ENCODE assay signal across 10 mouse cellular contexts in genomic region chr4:138941401-138941800, GRCm38 (mm10). TPM values are rescaled to one million over a fixed set of nuclear protein-coding genes. Genes with fewer than 3 reads are reported as not detected.
DNase-seq lines count a peak whose midpoint lies in the region; ATAC-seq and TF ChIP-seq lines count a peak whose summit lies in the region.
"Had no signal": no experiment of that assay in that cellular context is flagged by ENCODE, and none has a peak within 500 bp of the region (broad histone marks: within the 10 kb centered on the region; RNA-seq: fewer than 3 reads in every experiment).

No protein-coding gene starts in this region.

- H3K27me3 ChIP-seq in kidney, adult 2 months (replicated peaks; ENCODE audit: control insufficient read depth, insufficient read depth, low read length): no peaks in the 10 kb centered on the region
- H3K27me3 ChIP-seq in kidney, embryonic 14.5 days (ENCODE audit: control insufficient read depth, insufficient read depth, low read length): no peaks in the 10 kb centered on the region
- H3K27me3 ChIP-seq in cerebellum, adult 2 months (ENCODE audit: control insufficient read depth, insufficient read depth, low read length): no peaks in the 10 kb centered on the region
- H3K27me3 ChIP-seq: midbrain, embryonic 12.5 days had no signal

- no peak for TF ChIP-seq CTCF in kidney, adult 2 months (conservative IDR thresholded peaks at IDR 0.05; ENCODE audit: insufficient read depth, insufficient read length, low read depth, low read length)
- no peak for TF ChIP-seq CTCF in cerebellum, adult 2 months (IDR thresholded peaks at IDR 0.05; ENCODE audit: borderline replicate concordance, insufficient read depth, low read depth, low read length)

- H3K4me2 ChIP-seq in kidney, embryonic 14.5 days (replicated peaks; ENCODE audit: low read depth, low read length): 0 out of 2 replicates have a peak overlapping the region, but pooled peaks have one; percentile 8
- H3K4me2 ChIP-seq: midbrain, embryonic 12.5 days had no signal

- no peaks in the 10 kb centered on the region for H3K9me3 ChIP-seq in kidney, embryonic 14.5 days (ENCODE audit: control insufficient read depth, low read length)
- H3K9me3 ChIP-seq: heart, embryonic 10.5 days; midbrain, embryonic 12.5 days had no signal

- DNase-seq in kidney, adult 2 months: peak; percentile 27
- no peak for DNase-seq in kidney, postnatal 36 days
- DNase-seq in lung, postnatal 25 days (ENCODE audit: low spot score): peak; percentile 54
- DNase-seq in thymus, postnatal 36 days: peak; percentile 26 to 48
- no peak for DNase-seq in right cerebral cortex, postnatal 25 days
- no peak for DNase-seq in cerebellum, adult 2 months

- H3K4me3 ChIP-seq in kidney, adult 2 months (ENCODE audit: insufficient read depth, low read depth, low read length): no peak overlapping the region
- no peak overlapping the region for H3K4me3 ChIP-seq in kidney, embryonic 14.5 days (ENCODE audit: low read length)
- no peak overlapping the region for H3K4me3 ChIP-seq in cerebellum, adult 2 months (replicated peaks; ENCODE audit: insufficient read depth, low read depth, low read length)
- H3K4me3 ChIP-seq: heart, embryonic 10.5 days; midbrain, embryonic 12.5 days had no signal

- peaks cover 5% of the 10 kb centered on the region; the same call in 1 of the 2 replicates for H3K4me1 ChIP-seq in kidney, adult 2 months (ENCODE audit: control insufficient read depth, insufficient read depth, low read length)
- peaks cover 17% of the 10 kb centered on the region for H3K4me1 ChIP-seq in kidney, embryonic 14.5 days (ENCODE audit: control insufficient read depth, insufficient read depth, low read length)
- no peaks in the 10 kb centered on the region for H3K4me1 ChIP-seq in cerebellum, adult 2 months (ENCODE audit: control insufficient read depth, insufficient read depth, low read length)

- no peak for ATAC-seq in kidney, embryonic 14.5 days (ENCODE audit: low FRiP score, low TSS enrichment)
- ATAC-seq: forebrain, embryonic 16.5 days had no signal

- no peaks in the 10 kb centered on the region for H3K36me3 ChIP-seq in kidney, adult 2 months (ENCODE audit: control insufficient read depth, insufficient read depth, low read length)
- no peaks in the 10 kb centered on the region for H3K36me3 ChIP-seq in kidney, embryonic 14.5 days (ENCODE audit: control insufficient read depth, insufficient read depth, low read length)
- H3K36me3 ChIP-seq: heart, embryonic 10.5 days; midbrain, embryonic 12.5 days had no signal

- H3K27ac ChIP-seq in kidney, adult 2 months (ENCODE audit: insufficient read depth, low read depth, low read length): peak overlapping the region; percentile 69; the same call in 1 of the 2 replicates
- peak overlapping the region; percentile 82 for H3K27ac ChIP-seq in kidney, embryonic 14.5 days (ENCODE audit: low read depth, low read length)
- no peak overlapping the region for H3K27ac ChIP-seq in cerebellum, adult 2 months (ENCODE audit: insufficient read depth, low read length)
- H3K27ac ChIP-seq: heart, embryonic 10.5 days; midbrain, embryonic 12.5 days had no signal

- 55% methylated on average over 7 of the region's 7 CpGs for WGBS in kidney, adult 2 months
- 15% methylated on average over 7 of the region's 7 CpGs for WGBS in kidney, embryonic 14.5 days
- WGBS in cerebellum, adult 2 months: 52% methylated on average over 7 of the region's 7 CpGs

- TF ChIP-seq POLR2A in kidney, adult 2 months (IDR thresholded peaks at IDR 0.05; ENCODE audit: low read depth, low read length): no peak
- no peak for TF ChIP-seq POLR2A in cerebellum, adult 2 months (IDR thresholded peaks at IDR 0.05; ENCODE audit: borderline replicate concordance, insufficient read depth, low read length)

- H3K9ac ChIP-seq in kidney, embryonic 14.5 days (ENCODE audit: low read depth, low read length): no peak overlapping the region
- H3K9ac ChIP-seq: midbrain, embryonic 12.5 days had no signal

RNA-seq across cellular contexts. Expression of gene Rnf186, which starts 25.5 kb away (rescaled TPM):
- polyA plus RNA-seq in kidney, adult 2 months (2012; rRNA removed): 126 and 171 TPM in 2 replicates
- polyA plus RNA-seq in kidney, embryonic 14.5 days (2014; fragmentation: Nextera tagmentation; extraction: Ambion mirVana): 4.3 and 5.8 TPM in 2 replicates
- polyA plus RNA-seq in cerebellum, adult 2 months (2012; rRNA removed): not detected in 2 replicates
- polyA plus RNA-seq: forebrain, embryonic 16.5 days; midbrain, embryonic 12.5 days had no signal

RNA-seq across cellular contexts. Expression of gene Otud3, which starts 27.7 kb away (rescaled TPM):
- 8.3 and 8.4 TPM in 2 replicates for polyA plus RNA-seq in kidney, adult 2 months (2012; rRNA removed)
- polyA plus RNA-seq in kidney, embryonic 14.5 days (2014; fragmentation: Nextera tagmentation; extraction: Ambion mirVana): 3.0 and 4.2 TPM in 2 replicates
- polyA plus RNA-seq in cerebellum, adult 2 months (2012; rRNA removed): 8.3 and 9.0 TPM in 2 replicates

RNA-seq across cellular contexts. Expression of gene Tmco4, which starts 31.3 kb away (rescaled TPM):
- 19.6 and 22.4 TPM in 2 replicates for polyA plus RNA-seq in kidney, adult 2 months (2012; rRNA removed)
- polyA plus RNA-seq in kidney, embryonic 14.5 days (2014; fragmentation: Nextera tagmentation; extraction: Ambion mirVana): 3.5 and 4.7 TPM in 2 replicates
- 2.4 and 2.5 TPM in 2 replicates for polyA plus RNA-seq in cerebellum, adult 2 months (2012; rRNA removed)

Comparison
In these comparisons a context has a peak if more than half of its experiments do, and no peak if none do; other contexts are left out.
1. DNase-seq: peak in kidney, adult 2 months (single experiment), lung, postnatal 25 days (single experiment) and thymus, postnatal 36 days (2 of 2); none in kidney, postnatal 36 days (0 of 2), right cerebral cortex, postnatal 25 days (single experiment) and cerebellum, adult 2 months (0 of 2).
2. RNA of gene Rnf186, which starts 25.5 kb away (polyA plus RNA-seq): 126 to 171 TPM in kidney, adult 2 months; 4.3 to 5.8 TPM in kidney, embryonic 14.5 days and not detected in cerebellum, adult 2 months; every median in the first group is over 10 times any median in the second.